8 mouse cellular contexts compared by ENCODE assay signal in the genomic region with DNA sequence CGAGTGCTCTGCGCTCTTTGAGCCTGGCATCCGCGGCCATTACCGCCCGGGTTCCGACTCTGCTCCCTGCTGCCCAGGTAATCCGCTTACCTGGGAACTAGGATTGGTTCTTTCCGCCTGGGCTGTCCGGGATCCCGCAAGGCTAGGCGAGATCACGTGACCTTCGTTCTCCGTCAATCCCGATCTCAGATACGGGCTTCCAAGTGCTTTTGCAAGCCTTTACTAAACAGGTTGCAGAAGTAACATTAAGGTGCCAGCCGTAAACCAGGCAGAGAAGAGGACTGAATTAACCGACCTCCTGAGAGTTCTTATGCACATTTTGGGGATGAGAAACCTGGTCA. TPM values are rescaled to one million over a fixed set of nuclear protein-coding genes. Genes with fewer than 3 reads are reported as not detected.
A peak's percentile ranks its signal among the peaks of the same experiment; 100 is the strongest.
DNase-seq lines count a peak whose midpoint lies in the region; ATAC-seq and TF ChIP-seq lines count a peak whose summit lies in the region.

No protein-coding gene starts in this region.

- H3K9me3 ChIP-seq in CH12.LX (replicated peaks; ENCODE audit: low read length) = no peaks in the 10 kb centered on the region
- H3K9me3 ChIP-seq in forebrain, embryonic 13.5 days (replicated peaks) = no peaks in the 10 kb centered on the region
- H3K9me3 ChIP-seq in liver, embryonic 14.5 days (ENCODE audit: control insufficient read depth, low read length) = no peaks in the 10 kb centered on the region

- in situ Hi-C loops in CH12.LX (cut with MboI; ENCODE audit: low pct_ligation_motif_present, low pct_unique_long_range_greater_than_20kb, low sequenced_read_pairs) = no loop called here

- WGBS in heart, adult 2 months = under 1% methylated on average over 19 of the region's 19 CpGs
- under 1% methylated on average over 19 of the region's 19 CpGs for WGBS in forebrain, embryonic 13.5 days
- WGBS in liver, embryonic 14.5 days (ENCODE audit: insufficient replicate concordance) = under 1% methylated on average over 19 of the region's 19 CpGs

- H3K4me3 ChIP-seq in heart, adult 2 months = peak overlapping the region; percentile 84
- peak overlapping the region; percentile 75 to 96 (median 78) for H3K4me3 ChIP-seq in CH12.LX (replicated peaks in 1 of 3; ENCODE audit: low read depth in 2 of 3, low read length in 2 of 3, poor library complexity in 1 of 3)
- peak overlapping the region; percentile 80 for H3K4me3 ChIP-seq in forebrain, embryonic 13.5 days
- peak overlapping the region; percentile 88 to 95 for H3K4me3 ChIP-seq in liver, embryonic 14.5 days (ENCODE audit: insufficient read depth in 1 of 2, low read depth in 2 of 2, low read length in 2 of 2)

- TF ChIP-seq POLR2A in heart, adult 2 months (IDR thresholded peaks at IDR 0.05; ENCODE audit: insufficient read depth, low read depth, low read length) = no peak
- no peak for TF ChIP-seq POLR2A in CH12.LX (IDR thresholded peaks at IDR 0.05; ENCODE audit: low read depth, low read length)

- peaks cover 9% of the 10 kb centered on the region for H3K4me1 ChIP-seq in heart, adult 2 months (ENCODE audit: control insufficient read depth, insufficient read depth, low read length)
- H3K4me1 ChIP-seq in CH12.LX (ENCODE audit: control insufficient read depth in 1 of 2, insufficient read depth in 2 of 2) = peaks cover 6 to 46% of the 10 kb centered on the region in 2 experiments
- H3K4me1 ChIP-seq in forebrain, embryonic 13.5 days = peaks cover 46% of the 10 kb centered on the region
- H3K4me1 ChIP-seq in liver, embryonic 14.5 days (replicated peaks; ENCODE audit: control insufficient read depth in 2 of 2, insufficient read depth in 2 of 2, low read length in 1 of 2) = peaks cover 17 to 27% of the 10 kb centered on the region in 2 experiments

- no peak for TF ChIP-seq CTCF in heart, adult 2 months (IDR thresholded peaks at IDR 0.05)
- no peak for TF ChIP-seq CTCF in CH12.LX (conservative IDR thresholded peaks at IDR 0.05 in 1 of 2, IDR thresholded peaks at IDR 0.05 in 1 of 2; ENCODE audit: low read depth in 2 of 2, low read length in 2 of 2)
- no peak for TF ChIP-seq CTCF in liver, embryonic 14.5 days (IDR thresholded peaks at IDR 0.05; ENCODE audit: low read depth)

- peak overlapping the region; percentile 90 for H3K27ac ChIP-seq in heart, adult 2 months
- H3K27ac ChIP-seq in CH12.LX (ENCODE audit: insufficient read depth, low read depth) = peak overlapping the region; percentile 26; the same call in 1 of the 2 replicates
- peak overlapping the region; percentile 83 for H3K27ac ChIP-seq in forebrain, embryonic 13.5 days
- peak overlapping the region; percentile 35 for H3K27ac ChIP-seq in liver, embryonic 14.5 days

- TF ChIP-seq EP300 in heart, adult 2 months (IDR thresholded peaks at IDR 0.05; ENCODE audit: insufficient read depth, low read depth, low read length) = no peak
- no peak for TF ChIP-seq EP300 in CH12.LX (IDR thresholded peaks at IDR 0.05; ENCODE audit: low read length)
- no peak for TF ChIP-seq EP300 in liver, embryonic 14.5 days (IDR thresholded peaks at IDR 0.05; ENCODE audit: low read depth)

- ATAC-seq in forebrain, embryonic 13.5 days = no peak
- ATAC-seq in liver, embryonic 14.5 days (ENCODE audit: insufficient read depth) = peak; percentile 45; the same call in 1 of the 2 replicates

- H3K79me2 ChIP-seq in heart, adult 2 months (replicated peaks; ENCODE audit: control insufficient read depth, insufficient read depth, low read length) = no peaks in the 10 kb centered on the region
- H3K79me2 ChIP-seq in CH12.LX (replicated peaks; ENCODE audit: control insufficient read depth, extremely low read depth, insufficient read depth, poor library complexity, severe bottlenecking) = peaks cover 14% of the 10 kb centered on the region

- no peak for TF ChIP-seq RAD21 in CH12.LX (IDR thresholded peaks at IDR 0.05; ENCODE audit: low read depth, low read length)

- no peak for DNase-seq in heart, adult 2 months
- no peak for DNase-seq in heart, postnatal 10 days
- no peak for DNase-seq in CH12.LX (ENCODE audit: extremely low read depth)
- no peak for DNase-seq in liver, embryonic 14.5 days (ENCODE audit: low read depth in 3 of 3, low spot score in 3 of 3)
- DNase-seq in frontal cortex, postnatal 10 days (ENCODE audit: low spot score in 2 of 2) = no peak
- DNase-seq in layer of hippocampus, postnatal 10 days (ENCODE audit: low spot score in 2 of 2) = no peak
- DNase-seq in adrenal gland, adult 2 months = no peak

- no peaks in the 10 kb centered on the region for H3K27me3 ChIP-seq in heart, adult 2 months (ENCODE audit: control insufficient read depth, insufficient read depth, low read length)
- no peaks in the 10 kb centered on the region for H3K27me3 ChIP-seq in CH12.LX (replicated peaks)
- H3K27me3 ChIP-seq in forebrain, embryonic 13.5 days = no peaks in the 10 kb centered on the region
- H3K27me3 ChIP-seq in liver, embryonic 14.5 days (ENCODE audit: control insufficient read depth, insufficient read depth, low read length) = no peaks in the 10 kb centered on the region

- H3K4me2 ChIP-seq in CH12.LX (ENCODE audit: insufficient read depth, low read depth, poor library complexity, severe bottlenecking) = peak overlapping the region; percentile 90; the same call in 1 of the 2 replicates
- peak overlapping the region; percentile 81 for H3K4me2 ChIP-seq in forebrain, embryonic 13.5 days
- H3K4me2 ChIP-seq in liver, embryonic 14.5 days (ENCODE audit: low read depth) = peak overlapping the region; percentile 99

- no peaks in the 10 kb centered on the region for H3K36me3 ChIP-seq in heart, adult 2 months (ENCODE audit: control insufficient read depth, insufficient read depth, low read length)
- H3K36me3 ChIP-seq in CH12.LX (replicated peaks in 1 of 2; ENCODE audit: control insufficient read depth in 1 of 2, insufficient read depth in 1 of 2, low read length in 1 of 2) = peaks cover 14 to 32% of the 10 kb centered on the region in 2 experiments
- peaks cover 30% of the 10 kb centered on the region for H3K36me3 ChIP-seq in forebrain, embryonic 13.5 days (ENCODE audit: poor library complexity, severe bottlenecking)
- no peaks in the 10 kb centered on the region; the same call in 1 of the 2 replicates for H3K36me3 ChIP-seq in liver, embryonic 14.5 days (replicated peaks; ENCODE audit: control insufficient read depth, insufficient read depth, low read depth)

- H3K9ac ChIP-seq in heart, adult 2 months (ENCODE audit: low read depth, low read length) = peak overlapping the region; percentile 88
- H3K9ac ChIP-seq in CH12.LX (ENCODE audit: insufficient read depth, low read depth) = peak overlapping the region; percentile 48
- peak overlapping the region; percentile 77 for H3K9ac ChIP-seq in forebrain, embryonic 13.5 days
- H3K9ac ChIP-seq in liver, embryonic 14.5 days (replicated peaks) = peak overlapping the region; percentile 71

- dilution Hi-C loops in CH12.LX (cut with MboI; ENCODE audit: extremely low pct_ligation_motif_present, extremely low pct_unique_long_range_greater_than_20kb, low sequenced_read_pairs) = no loop called here

- intact Hi-C loops in heart, adult 2 months (cut with DNase I) = loop anchor here (1.0 kb wide), 1 partner anchor 35 kb away; no protein-coding TSS in a partner anchor
- intact Hi-C loops in heart, postnatal 10 days (cut with DNase I) = no loop called here

RNA-seq across cellular contexts. Expression of a gene that starts 0.3 kb away (rescaled TPM):
- 100 to 1,000 TPM; 112 to 132 TPM for total RNA-seq in heart, adult 2 months (2021)
- polyA plus RNA-seq in heart, adult 2 months (2012; rRNA removed) = 71.5 and 87.8 TPM in 2 replicates
- 100 to 1,000 TPM; 117 to 122 TPM for total RNA-seq in heart, postnatal 10 days (2021)
- total RNA-seq in CH12.LX (2012; rRNA removed) = 235 and 238 TPM in 2 replicates
- 128 and 130 TPM in 2 replicates for total RNA-seq in CH12.LX (2014; rRNA removed)
- polyA plus RNA-seq in CH12.LX (2012; ENCODE audit: insufficient read length, low read depth) = 158 and 201 TPM in 2 replicates
- polyA plus RNA-seq in forebrain, embryonic 13.5 days (2015; fragmentation: Nextera tagmentation; extraction: Ambion mirVana) = 89.0 and 97.3 TPM in 2 replicates
- polyA plus RNA-seq in liver, embryonic 14.5 days (2012; rRNA removed) = 36.1 and 46.6 TPM in 2 replicates
- 84.6 and 91.0 TPM in 2 replicates for polyA plus RNA-seq in liver, embryonic 14.5 days (2014; fragmentation: Nextera tagmentation; extraction: Ambion mirVana)
- 10 to 100 TPM; 52.4 to 54.0 TPM for total RNA-seq in layer of hippocampus, postnatal 10 days (2021)
- total RNA-seq in adrenal gland, adult 2 months (2021) = 100 to 1,000 TPM in 1 of 2 experiments, 10 to 100 TPM in 1; 82.9 to 113 TPM
- 343 and 456 TPM in 2 replicates for polyA plus RNA-seq in adrenal gland, adult 2 months (2012; rRNA removed)

RNA-seq across cellular contexts. Expression of a gene that starts 0.5 kb away (rescaled TPM):
- total RNA-seq in heart, adult 2 months (2021) = 10 to 100 TPM; 23.5 to 25.7 TPM
- polyA plus RNA-seq in heart, adult 2 months (2012; rRNA removed) = 20.9 and 22.3 TPM in 2 replicates
- total RNA-seq in heart, postnatal 10 days (2021) = 10 to 100 TPM; 23.8 to 28.2 TPM
- total RNA-seq in CH12.LX (2012; rRNA removed) = 7.8 and 10.7 TPM in 2 replicates
- total RNA-seq in CH12.LX (2014; rRNA removed) = 6.6 and 8.3 TPM in 2 replicates
- 6.7 and 7.8 TPM in 2 replicates for polyA plus RNA-seq in CH12.LX (2012; ENCODE audit: insufficient read length, low read depth)
- 44.3 and 47.7 TPM in 2 replicates for polyA plus RNA-seq in forebrain, embryonic 13.5 days (2015; fragmentation: Nextera tagmentation; extraction: Ambion mirVana)
- polyA plus RNA-seq in liver, embryonic 14.5 days (2012; rRNA removed) = 3.4 and 3.5 TPM in 2 replicates
- polyA plus RNA-seq in liver, embryonic 14.5 days (2014; fragmentation: Nextera tagmentation; extraction: Ambion mirVana) = 5.2 and 5.5 TPM in 2 replicates
- total RNA-seq in layer of hippocampus, postnatal 10 days (2021) = 10 to 100 TPM; 13.4 to 14.0 TPM
- total RNA-seq in adrenal gland, adult 2 months (2021) = 10 to 100 TPM; 40.9 to 43.1 TPM
- 25.7 and 29.7 TPM in 2 replicates for polyA plus RNA-seq in adrenal gland, adult 2 months (2012; rRNA removed)

RNA-seq across cellular contexts. Expression of a gene that starts 3.8 kb away (rescaled TPM):
- 10 to 100 TPM; 16.8 to 18.4 TPM for total RNA-seq in heart, adult 2 months (2021)
- polyA plus RNA-seq in heart, adult 2 months (2012; rRNA removed) = 23.4 and 24.7 TPM in 2 replicates
- 10 to 100 TPM; 56.1 to 62.2 TPM for total RNA-seq in heart, postnatal 10 days (2021)
- total RNA-seq in CH12.LX (2012; rRNA removed) = 76.0 and 82.5 TPM in 2 replicates
- total RNA-seq in CH12.LX (2014; rRNA removed) = 33.3 and 37.7 TPM in 2 replicates
- polyA plus RNA-seq in CH12.LX (2012; ENCODE audit: insufficient read length, low read depth) = 65.9 and 68.1 TPM in 2 replicates
- polyA plus RNA-seq in forebrain, embryonic 13.5 days (2015; fragmentation: Nextera tagmentation; extraction: Ambion mirVana) = 33.5 and 39.0 TPM in 2 replicates
- polyA plus RNA-seq in liver, embryonic 14.5 days (2012; rRNA removed) = 11.3 and 14.9 TPM in 2 replicates
- 7.1 and 8.3 TPM in 2 replicates for polyA plus RNA-seq in liver, embryonic 14.5 days (2014; fragmentation: Nextera tagmentation; extraction: Ambion mirVana)
- total RNA-seq in layer of hippocampus, postnatal 10 days (2021) = 10 to 100 TPM; 33.6 to 35.0 TPM
- 10 to 100 TPM; 28.6 to 36.3 TPM for total RNA-seq in adrenal gland, adult 2 months (2021)
- polyA plus RNA-seq in adrenal gland, adult 2 months (2012; rRNA removed) = 52.6 and 53.3 TPM in 2 replicates

RNA-seq across cellular contexts. Expression of a gene that starts 17.0 kb away (rescaled TPM):
- total RNA-seq in heart, adult 2 months (2021) = 1 to 10 TPM; 2.6 TPM
- polyA plus RNA-seq in heart, adult 2 months (2012; rRNA removed) = 2.8 and 3.1 TPM in 2 replicates
- 10 to 100 TPM; 19.5 to 22.3 TPM for total RNA-seq in heart, postnatal 10 days (2021)
- total RNA-seq in CH12.LX (2012; rRNA removed) (2.9 and 4.8 TPM in 2 replicates), CH12.LX (2014; rRNA removed) (0.11 and 0.14 TPM in 2 replicates)
- polyA plus RNA-seq in CH12.LX (2012; ENCODE audit: insufficient read length, low read depth) = 0.20 and 0.29 TPM in 2 replicates
- 32.5 and 35.3 TPM in 2 replicates for polyA plus RNA-seq in forebrain, embryonic 13.5 days (2015; fragmentation: Nextera tagmentation; extraction: Ambion mirVana)
- 3.6 and 3.7 TPM in 2 replicates for polyA plus RNA-seq in liver, embryonic 14.5 days (2012; rRNA removed)
- polyA plus RNA-seq in liver, embryonic 14.5 days (2014; fragmentation: Nextera tagmentation; extraction: Ambion mirVana) = 3.0 and 3.4 TPM in 2 replicates
- 10 to 100 TPM; 16.4 to 18.9 TPM for total RNA-seq in layer of hippocampus, postnatal 10 days (2021)
- 1 to 10 TPM; 4.6 to 8.0 TPM for total RNA-seq in adrenal gland, adult 2 months (2021)
- 8.6 and 9.2 TPM in 2 replicates for polyA plus RNA-seq in adrenal gland, adult 2 months (2012; rRNA removed)

RNA-seq across cellular contexts. Expression of a gene that starts 27.9 kb away (rescaled TPM):
- total RNA-seq in heart, adult 2 months (2021) = 10 to 100 TPM; 10.7 to 11.3 TPM
- 19.4 and 24.3 TPM in 2 replicates for polyA plus RNA-seq in heart, adult 2 months (2012; rRNA removed)
- total RNA-seq in heart, postnatal 10 days (2021) = 10 to 100 TPM; 12.9 to 19.0 TPM
- total RNA-seq in CH12.LX (2012; rRNA removed) (46.1 and 55.0 TPM in 2 replicates), CH12.LX (2014; rRNA removed) (53.6 and 55.2 TPM in 2 replicates)
- 38.1 and 49.3 TPM in 2 replicates for polyA plus RNA-seq in CH12.LX (2012; ENCODE audit: insufficient read length, low read depth)
- polyA plus RNA-seq in forebrain, embryonic 13.5 days (2015; fragmentation: Nextera tagmentation; extraction: Ambion mirVana) = 54.5 and 59.7 TPM in 2 replicates
- 16.4 and 20.3 TPM in 2 replicates for polyA plus RNA-seq in liver, embryonic 14.5 days (2012; rRNA removed)
- polyA plus RNA-seq in liver, embryonic 14.5 days (2014; fragmentation: Nextera tagmentation; extraction: Ambion mirVana) = 11.4 and 14.0 TPM in 2 replicates
- total RNA-seq in layer of hippocampus, postnatal 10 days (2021) = 10 to 100 TPM; 18.0 to 20.7 TPM
- 10 to 100 TPM; 24.2 to 28.5 TPM for total RNA-seq in adrenal gland, adult 2 months (2021)
- polyA plus RNA-seq in adrenal gland, adult 2 months (2012; rRNA removed) = 21.7 and 23.8 TPM in 2 replicates

Comparison
In these comparisons a context has a peak if more than half of its experiments do, and no peak if none do; other contexts are left out.
1. H3K27ac ChIP-seq: peak in every context shown above with its lines; median percentile 90 in heart, adult 2 months; 83 in forebrain, embryonic 13.5 days; 35 in liver, embryonic 14.5 days; 26 in CH12.LX.